Mouse (Mus musculus): ENCODE results near the gene Ppp2r3a. TPM values are rescaled to one million over a fixed set of nuclear protein-coding genes. Genes with fewer than 3 reads are reported as not detected.

Gene Ppp2r3a
- polyA plus RNA-seq, 1 experiment from 2014 or later: 42.2 TPM

- in situ Hi-C loops (cut with MboI; ENCODE audit: low pct_unique_long_range_greater_than_20kb): no loop called here
- POLR2A ChIA-PET: no interaction called here
- no peak for TF ChIP-seq CTCF (IDR thresholded peaks at IDR 0.05)
- H3K27me3 ChIP-seq: no peaks in the 10 kb centered on the region
- DNase-seq (ENCODE audit: low read depth, low spot score) (no peak), ATAC-seq (no peak)
- CTCF ChIA-PET: interaction anchor here (3.7 kb wide), 1 partner anchor 19 kb away, joined by 12 read pairs; no protein-coding TSS in a partner anchor
These were observed 174.1 kb downstream of the Ppp2r3a start for GRCm38 (mm10) chr9:101077486-101077885.

DNA sequence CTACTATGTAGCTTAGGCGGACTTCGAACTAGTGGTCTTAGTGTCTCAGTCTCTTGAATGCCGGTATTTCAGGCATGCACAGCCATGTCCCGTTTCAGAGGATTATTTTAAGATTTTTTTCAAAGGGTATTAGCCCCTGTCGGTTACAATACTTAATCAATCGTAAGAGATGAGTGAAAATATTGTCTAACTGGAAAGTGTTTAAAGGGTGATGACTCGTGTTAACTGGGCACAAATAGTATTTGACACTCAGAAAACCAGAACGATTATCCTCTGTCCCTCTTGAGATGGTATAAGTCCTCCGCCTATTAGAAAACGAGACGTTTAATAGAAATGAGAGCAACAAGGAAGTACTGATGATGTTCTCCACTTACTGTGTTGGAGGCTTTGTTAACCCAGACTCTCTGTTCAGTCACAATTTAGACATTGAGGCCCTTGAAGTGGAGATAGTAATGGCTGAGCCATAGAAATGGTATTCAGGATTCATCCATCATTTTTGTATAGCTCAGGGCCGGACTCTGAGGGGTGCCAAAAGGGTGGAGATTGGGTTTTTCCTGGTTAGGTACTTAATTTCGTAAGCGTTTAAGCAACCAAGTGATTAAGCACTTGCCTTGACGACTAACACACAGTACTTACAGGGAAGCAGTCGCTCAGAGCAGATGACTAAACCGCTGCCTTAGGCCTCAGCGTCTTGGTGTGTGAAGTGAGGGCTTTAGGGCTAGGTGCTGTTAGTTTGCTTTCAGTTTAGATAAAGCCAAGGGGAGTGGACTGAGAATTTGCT lies 175.3 kb downstream of the Ppp2r3a start:
- POLR2A ChIA-PET: no interaction called here
- CTCF ChIA-PET: interaction anchor here (0.8 to 1.1 kb wide), 2 partner anchors 18 to 32 kb away, joined by 3 to 4 read pairs; no protein-coding TSS in a partner anchor
- no peaks in the 10 kb centered on the region for H3K27me3 ChIP-seq
- DNase-seq (ENCODE audit: low read depth, low spot score) (no peak), ATAC-seq (no peak)
- in situ Hi-C loops (cut with MboI; ENCODE audit: low pct_unique_long_range_greater_than_20kb): no loop called here
- TF ChIP-seq CTCF (IDR thresholded peaks at IDR 0.05): no peak

DNA sequence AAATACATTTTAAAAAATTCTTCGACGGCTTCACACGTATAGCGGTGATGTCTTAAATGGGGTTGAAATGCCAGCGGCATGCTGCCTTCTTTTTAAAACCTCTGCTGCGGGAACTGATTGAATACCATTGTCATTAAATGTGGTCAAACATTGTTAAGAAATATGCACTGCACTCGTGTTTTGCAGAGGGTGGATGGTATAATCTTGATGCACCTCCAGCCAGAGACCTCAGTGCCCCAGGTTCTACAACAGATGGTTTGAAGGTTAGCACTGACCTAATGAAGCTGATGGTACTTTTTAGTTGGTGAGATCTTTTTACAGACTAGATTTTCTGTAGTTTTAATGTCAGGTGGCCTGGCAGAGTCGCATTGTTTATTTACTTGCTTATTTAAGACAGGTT lies 175.9 kb downstream of the Ppp2r3a start:
- no peak for TF ChIP-seq CTCF (IDR thresholded peaks at IDR 0.05)
- no peaks in the 10 kb centered on the region for H3K27me3 ChIP-seq
- no peak for ATAC-seq
- in situ Hi-C loops (cut with MboI; ENCODE audit: low pct_unique_long_range_greater_than_20kb): no loop called here
- ChIA-PET CTCF (interaction anchor here (0.8 kb wide), 1 partner anchor 32 kb away, joined by 3 read pairs; no protein-coding TSS in a partner anchor), POLR2A (no interaction called here)
- DNase-seq (ENCODE audit: low read depth, low spot score): no peak

GRCm38 (mm10) chr9:101075091-101075581 lies 176.5 kb downstream of the Ppp2r3a start:
- in situ Hi-C loops (cut with MboI; ENCODE audit: low pct_unique_long_range_greater_than_20kb): no loop called here
- ChIA-PET CTCF (no interaction called here), POLR2A (interaction anchor here (0.5 kb wide), 1 partner anchor 36 kb away, joined by 5 read pairs; no protein-coding TSS in a partner anchor)
- ATAC-seq (no peak), DNase-seq (ENCODE audit: low read depth, low spot score) (no peak)
- no peaks in the 10 kb centered on the region for H3K27me3 ChIP-seq
- no peak for TF ChIP-seq CTCF (IDR thresholded peaks at IDR 0.05)

DNA sequence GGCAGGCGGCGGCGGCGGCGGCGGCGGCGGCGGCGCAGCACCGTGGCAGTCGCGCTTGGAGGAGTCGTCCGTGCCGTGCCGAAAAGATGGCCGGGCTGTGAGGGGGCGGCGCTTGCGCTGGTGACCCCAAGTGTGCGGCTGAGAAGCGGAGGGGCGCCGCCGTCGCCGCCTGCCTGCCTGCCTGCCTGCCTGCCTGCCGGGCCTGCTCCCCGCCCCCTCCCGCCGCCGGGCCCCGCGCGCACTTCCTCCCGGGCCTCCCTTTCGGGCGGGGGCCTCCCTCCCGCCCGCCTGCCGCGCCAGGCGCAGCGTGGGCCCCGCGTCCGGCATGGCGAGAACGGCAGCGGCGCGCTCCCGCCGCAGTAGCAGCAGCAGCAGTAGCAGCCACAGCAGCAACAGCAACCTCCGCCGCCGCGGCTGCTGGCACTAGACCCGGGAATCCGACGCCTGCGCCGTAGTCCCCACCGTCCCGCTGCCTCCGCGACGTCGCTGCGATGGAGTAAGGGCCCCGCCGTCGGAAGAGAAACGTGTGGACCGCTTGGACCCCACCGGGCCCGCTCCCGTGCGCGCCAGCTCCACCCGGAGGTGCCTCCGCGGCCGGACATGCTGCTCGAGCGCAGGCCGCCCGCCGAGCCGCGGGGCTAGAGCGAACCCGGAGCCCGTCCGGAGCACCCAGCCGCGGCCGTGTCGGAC lies 177.1 kb downstream of the Ppp2r3a start:
- ChIA-PET CTCF (no interaction called here), POLR2A (interaction anchor here (0.5 to 1.0 kb wide), 2 partner anchors 36 to 39 kb away, joined by 5 read pairs; partner anchors contain the start of gene Pccb)
- DNase-seq (ENCODE audit: low read depth, low spot score): no peak

DNA sequence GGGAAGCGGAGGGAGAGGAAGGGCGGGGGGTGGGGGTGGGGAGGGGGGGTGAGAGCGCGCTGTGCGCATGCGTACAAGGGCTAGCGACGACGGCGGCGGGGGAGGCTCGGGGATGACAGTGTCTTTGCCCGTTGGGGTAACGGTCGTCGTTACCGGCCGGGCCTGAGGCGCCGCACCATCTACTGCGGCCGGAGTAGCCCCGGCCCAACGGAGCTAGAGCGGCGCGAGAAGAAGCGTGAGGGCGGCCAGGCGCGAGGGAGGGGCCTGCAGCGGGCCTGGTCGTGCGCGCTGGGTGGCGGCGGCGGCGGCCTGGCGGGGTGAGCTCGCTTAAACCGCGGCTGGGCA lies 177.6 kb downstream of the Ppp2r3a start, which contains the start of gene Msl2:
Msl2 (plus strand) TSS at position 115 of the 345 bp plus-strand sequence.
- TF ChIP-seq CTCF (IDR thresholded peaks at IDR 0.05): no peak
- in situ Hi-C loops (cut with MboI; ENCODE audit: low pct_unique_long_range_greater_than_20kb): no loop called here
- ChIA-PET POLR2A (interaction anchor here (1.0 kb wide), 1 partner anchor 39 kb away, joined by 5 read pairs; the partner anchor contains the start of gene Pccb), CTCF (no interaction called here)
- ATAC-seq (no peak), DNase-seq (ENCODE audit: low read depth, low spot score) (no peak)
- H3K27me3 ChIP-seq: no peaks in the 10 kb centered on the region

More for the DNA sequence above, 177.1 kb downstream of the Ppp2r3a start:
- in situ Hi-C loops (cut with MboI; ENCODE audit: low pct_unique_long_range_greater_than_20kb): no loop called here
- peak; percentile 40 for ATAC-seq
- TF ChIP-seq CTCF (IDR thresholded peaks at IDR 0.05): no peak
- H3K27me3 ChIP-seq: no peaks in the 10 kb centered on the region

DNA sequence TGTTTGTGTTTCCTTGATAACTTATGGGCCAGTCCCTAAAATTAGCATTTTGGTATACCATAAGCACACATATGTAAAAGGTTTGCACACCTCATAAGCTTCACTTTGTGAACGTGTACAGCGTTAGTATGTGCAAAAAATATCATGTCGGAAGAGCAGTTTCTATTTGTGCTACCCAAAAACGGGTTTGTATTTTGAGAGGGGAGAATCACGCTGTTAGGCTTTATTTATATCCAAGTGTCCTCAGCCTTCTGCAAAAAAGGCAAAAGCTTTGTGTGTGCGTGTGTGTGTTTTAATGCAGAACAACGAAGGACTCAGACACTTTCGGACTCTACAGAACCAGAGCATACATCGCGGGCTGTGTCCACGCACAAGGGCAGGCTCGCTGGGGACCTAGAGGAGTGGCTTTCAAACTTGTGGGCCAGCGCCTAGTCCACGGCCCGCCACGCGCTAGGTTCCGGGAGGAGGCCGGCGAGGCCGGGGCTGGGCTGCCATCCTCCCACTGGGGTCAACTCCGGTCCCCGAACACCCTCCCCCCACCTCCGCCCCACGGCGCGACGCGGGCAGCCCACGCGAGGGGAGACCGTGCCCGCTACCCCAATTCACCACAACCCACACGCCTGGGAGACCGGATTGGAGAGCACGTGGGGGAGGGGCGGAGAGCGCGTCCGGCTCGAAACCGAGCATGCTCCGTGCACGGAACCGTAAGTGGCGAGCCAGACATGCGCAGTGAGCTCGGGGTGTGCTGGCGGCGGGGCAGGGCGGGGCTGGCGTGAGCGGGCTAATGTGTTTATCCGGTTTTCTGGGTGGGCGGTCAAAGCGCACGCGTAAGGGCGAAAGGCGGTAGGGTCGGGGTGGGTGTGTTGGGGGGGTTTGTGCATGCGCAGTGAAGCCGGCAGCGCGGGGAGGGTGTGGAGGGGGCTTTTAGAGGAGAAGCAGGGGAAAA lies 178.3 kb downstream of the Ppp2r3a start:
- in situ Hi-C loops (cut with MboI; ENCODE audit: low pct_unique_long_range_greater_than_20kb): no loop called here
- DNase-seq (ENCODE audit: low read depth, low spot score) (peak; percentile 95), ATAC-seq (peak; percentile 86)
- POLR2A ChIA-PET: interaction anchor here (0.9 to 1.0 kb wide), 2 partner anchors 37 to 38 kb away, joined by 3 to 5 read pairs; partner anchors contain the start of gene Pccb
- no peak for TF ChIP-seq CTCF (IDR thresholded peaks at IDR 0.05)
- H3K27me3 ChIP-seq: no peaks in the 10 kb centered on the region
- CTCF ChIA-PET: interaction anchor here (0.7 kb wide), 1 partner anchor 14 kb away, joined by 3 read pairs; no protein-coding TSS in a partner anchor

- POLR2A ChIA-PET: interaction anchor here (0.9 kb wide), 1 partner anchor 36 kb away, joined by 3 read pairs; no protein-coding TSS in a partner anchor
- DNase-seq (ENCODE audit: low read depth, low spot score) (no peak), ATAC-seq (no peak)
- CTCF ChIA-PET: interaction anchor here (0.7 kb wide), 1 partner anchor 13 kb away, joined by 3 read pairs; no protein-coding TSS in a partner anchor
- H3K27me3 ChIP-seq: no peaks in the 10 kb centered on the region
- in situ Hi-C loops (cut with MboI; ENCODE audit: low pct_unique_long_range_greater_than_20kb): no loop called here
- no peak for TF ChIP-seq CTCF (IDR thresholded peaks at IDR 0.05)
These were observed 179.1 kb downstream of the Ppp2r3a start for GRCm38 (mm10) chr9:101072506-101072905.

GRCm38 (mm10) chr9:101069781-101070180 lies 181.8 kb downstream of the Ppp2r3a start:
- in situ Hi-C loops (cut with MboI; ENCODE audit: low pct_unique_long_range_greater_than_20kb): no loop called here
- ATAC-seq (no peak), DNase-seq (ENCODE audit: low read depth, low spot score) (no peak)
- CTCF ChIA-PET: no interaction called here
- H3K27me3 ChIP-seq: no peaks in the 10 kb centered on the region
- POLR2A ChIA-PET: interaction anchor here (0.6 kb wide), 2 partner anchors 44 to 1199 kb away, joined by 4 to 5 read pairs; no protein-coding TSS in a partner anchor
- TF ChIP-seq CTCF (IDR thresholded peaks at IDR 0.05): peak; percentile 54
